Mouse (Mus musculus) liver, postnatal 0 days (tissue): ENCODE measurements at regions not wholly inside any gene's neighbourhood (a gene's known extent, or its start where the extent isn't known, plus 50 kb on each side); places are given as distances from the start of the nearest gene placed in this dataset.

Source experiments
- CTCF ChIP-seq: sonication (generic); IDR thresholded peaks from 2 replicates; pipeline ENCODE4 v1.5.1; 2016; ENCODE audit warnings: antibody characterized with exemption, low read depth
- EP300 ChIP-seq: IDR thresholded peaks from 2 replicates; pipeline ENCODE4 v1.6.1; 2016; ENCODE audit warnings: antibody characterized with exemption, low read depth, mild to moderate bottlenecking

GRCm38 (mm10) chr1:105070661-105071455, 285.7 kb downstream of the Rnf152 start:
- TF ChIP-seq CTCF (no peak), EP300 (no peak)
